Mouse (Mus musculus): Measurements from ENCODE around the gene Rtn4. TPM values are rescaled to one million over a fixed set of nuclear protein-coding genes. Genes with fewer than 3 reads are reported as not detected.

Gene Rtn4
- polyA plus RNA-seq, 1 experiment from 2014 or later: 594 TPM

GRCm38 (mm10) chr11:29788921-29789638, 96.3 kb downstream of the Rtn4 start:
- Histone ChIP-seq H3K79me2 (ENCODE audit: inconsistent target) (no peaks in the 10 kb centered on the region), H3K36me3 (ENCODE audit: inconsistent target) (no peaks in the 10 kb centered on the region), H3K4me3 (ENCODE audit: inconsistent target) (no peak overlapping the region), H3K27ac (no peak overlapping the region)
- WGBS (ENCODE audit: missing documents): 91% methylated on average over 6 of the region's 6 CpGs

DNA sequence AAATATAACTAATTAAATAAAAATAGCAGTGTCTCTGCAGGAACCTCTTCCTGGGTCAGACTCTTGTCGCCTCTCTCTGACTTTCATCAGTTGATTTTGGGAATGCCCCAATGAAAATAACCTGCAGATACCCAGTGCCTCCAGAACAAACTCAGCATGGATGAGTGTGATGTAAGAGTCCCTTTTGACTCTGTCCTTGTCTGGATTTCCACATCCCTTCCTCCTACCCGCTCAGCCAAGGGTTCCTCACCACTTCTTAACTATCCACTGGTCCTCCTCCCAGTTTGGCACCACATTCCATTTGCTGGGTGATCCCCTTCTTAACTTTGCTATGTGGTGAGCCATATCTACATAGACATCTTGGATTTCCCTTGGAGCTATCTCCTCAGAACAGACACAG, 98.0 kb downstream of the Rtn4 start:
- 96% methylated on average over 2 of the region's 2 CpGs for WGBS (ENCODE audit: missing documents)
- Histone ChIP-seq H3K36me3 (ENCODE audit: inconsistent target) (no peaks in the 10 kb centered on the region), H3K4me3 (ENCODE audit: inconsistent target) (no peak overlapping the region), H3K27ac (no peak overlapping the region), H3K79me2 (ENCODE audit: inconsistent target) (no peaks in the 10 kb centered on the region)

Other genes with a start within 250 kb of the Rtn4 start
- gene Prorsd1, start 177.9 kb upstream of the Rtn4 start, polyA plus RNA-seq (2018): 21.0 to 49.9 TPM (median 28.5 TPM) in 3 replicates
- 21.0 to 31.8 TPM (median 21.2 TPM) in 3 replicates for gene Mtif2, start 166.5 kb upstream of the Rtn4 start, polyA plus RNA-seq (2018)
- gene Clhc1, start 145.0 kb upstream of the Rtn4 start, polyA plus RNA-seq (2018): 0.13 to 0.42 TPM (median 0.33 TPM) in 3 replicates
- 595 to 1,446 TPM (median 1,246 TPM) in 3 replicates for gene Rps27a, start 144.8 kb upstream of the Rtn4 start, polyA plus RNA-seq (2018)
- gene 4931440F15Rik, start 132.7 kb downstream of the Rtn4 start, polyA plus RNA-seq (2018): not detected in 3 replicates